Mouse (Mus musculus): Measurements from ENCODE around the gene Ccdc173. TPM values are rescaled to one million over a fixed set of nuclear protein-coding genes. Genes with fewer than 3 reads are reported as not detected.
A peak's percentile ranks its signal among the peaks of the same experiment; 100 is the strongest.
"Not testable (repeated sequence)": the region's sequence is repeated elsewhere in the genome, so short reads cannot be mapped to it uniquely, and the experiment has no call there.

Ccdc173 gene
- polyA plus RNA-seq, 1 experiment from 2014 or later = 2.0 TPM

- 80% methylated on average over 10 of the region's 10 CpGs for WGBS (ENCODE audit: insufficient replicate concordance)
- Histone ChIP-seq H3K9ac (ENCODE audit: low read depth, low read length) (no peak overlapping the region), H3K9me3 (replicated peaks; ENCODE audit: control insufficient read depth, low read length) (no peaks in the 10 kb centered on the region), H3K36me3 (ENCODE audit: control insufficient read depth, insufficient read depth, low read length) (peaks cover 14% of the 10 kb centered on the region), H3K27ac (ENCODE audit: low read depth, low read length) (0 out of 2 replicates have a peak overlapping the region, but pooled peaks have one; percentile 10), H3K4me2 (no peak overlapping the region), H3K27me3 (ENCODE audit: control insufficient read depth, insufficient read depth, low read length) (no peaks in the 10 kb centered on the region), H3K4me1 (ENCODE audit: control insufficient read depth, insufficient read depth, low read length) (peaks cover 12% of the 10 kb centered on the region), H3K4me3 (ENCODE audit: low read depth, low read length) (no peak overlapping the region)
- ATAC-seq (replicated peaks; ENCODE audit: insufficient number of reproducible peaks, low FRiP score, low TSS enrichment) = no peak
Observed at GRCm38 (mm10) chr2:69825898-69826297, 36.5 kb upstream of the Ccdc173 start.

GRCm38 (mm10) chr2:69823129-69823677 is 33.8 kb upstream of the Ccdc173 start:
- Histone ChIP-seq H3K4me1 (ENCODE audit: control insufficient read depth, insufficient read depth, low read length) (peaks cover 12% of the 10 kb centered on the region), H3K4me2 (peak overlapping the region; percentile 76), H3K9me3 (replicated peaks; ENCODE audit: control insufficient read depth, low read length) (no peaks in the 10 kb centered on the region), H3K36me3 (ENCODE audit: control insufficient read depth, insufficient read depth, low read length) (no peaks in the 10 kb centered on the region; the same call in none of the 2 replicates), H3K4me3 (ENCODE audit: low read depth, low read length) (peak overlapping the region; percentile 83), H3K27ac (ENCODE audit: low read depth, low read length) (peak overlapping the region; percentile 96), H3K9ac (ENCODE audit: low read depth, low read length) (peak overlapping the region; percentile 85), H3K27me3 (ENCODE audit: control insufficient read depth, insufficient read depth, low read length) (no peaks in the 10 kb centered on the region)
- WGBS (ENCODE audit: insufficient replicate concordance) = 3% methylated on average over 42 of the region's 45 CpGs
- ATAC-seq (replicated peaks; ENCODE audit: insufficient number of reproducible peaks, low FRiP score, low TSS enrichment) = peak; percentile 69

GRCm38 (mm10) chr2:69822361-69823128 is 33.2 kb upstream of the Ccdc173 start:
- peak; percentile 81 for ATAC-seq (replicated peaks; ENCODE audit: insufficient number of reproducible peaks, low FRiP score, low TSS enrichment)
- Histone ChIP-seq H3K27me3 (ENCODE audit: control insufficient read depth, insufficient read depth, low read length) (no peaks in the 10 kb centered on the region), H3K4me2 (peak overlapping the region; percentile 76), H3K4me1 (ENCODE audit: control insufficient read depth, insufficient read depth, low read length) (peaks cover 12% of the 10 kb centered on the region), H3K9ac (ENCODE audit: low read depth, low read length) (peak overlapping the region; percentile 85), H3K27ac (ENCODE audit: low read depth, low read length) (peak overlapping the region; percentile 96), H3K36me3 (ENCODE audit: control insufficient read depth, insufficient read depth, low read length) (no peaks in the 10 kb centered on the region; the same call in none of the 2 replicates), H3K9me3 (replicated peaks; ENCODE audit: control insufficient read depth, low read length) (no peaks in the 10 kb centered on the region), H3K4me3 (ENCODE audit: low read depth, low read length) (peak overlapping the region; percentile 83)
- under 1% methylated on average over 67 of the region's 80 CpGs for WGBS (ENCODE audit: insufficient replicate concordance)

- 4% methylated on average over 8 of the region's 8 CpGs for WGBS (ENCODE audit: insufficient replicate concordance)
- peak within 1 kb of the TSS; percentile 76 for H3K4me2 ChIP-seq
- H3K4me3 ChIP-seq (ENCODE audit: low read depth, low read length) = peak within 1 kb of the TSS; percentile 83
- peaks cover 12% of the 10 kb centered on the region for H3K4me1 ChIP-seq (ENCODE audit: control insufficient read depth, insufficient read depth, low read length)
- ATAC-seq (replicated peaks; ENCODE audit: insufficient number of reproducible peaks, low FRiP score, low TSS enrichment) = peak; percentile 39; the same call in 1 of the 2 replicates
- H3K27me3 ChIP-seq (ENCODE audit: control insufficient read depth, insufficient read depth, low read length) = no peaks in the 10 kb centered on the region
- H3K27ac ChIP-seq (ENCODE audit: low read depth, low read length) = peak within 1 kb of the TSS; percentile 96
- no peaks in the 10 kb centered on the region for H3K9me3 ChIP-seq (replicated peaks; ENCODE audit: control insufficient read depth, low read length)
- peak within 1 kb of the TSS; percentile 85 for H3K9ac ChIP-seq (ENCODE audit: low read depth, low read length)
- no peaks in the 10 kb centered on the region; the same call in none of the 2 replicates for H3K36me3 ChIP-seq (ENCODE audit: control insufficient read depth, insufficient read depth, low read length)
Observed at GRCm38 (mm10) chr2:69821711-69822110, 32.3 kb upstream of the Ccdc173 start, which contains the start of gene Klhl23. TSS of gene Klhl23 (plus strand) at chr2:69821944.

GRCm38 (mm10) chr2:69820201-69820600 is 30.8 kb upstream of the Ccdc173 start:
- ATAC-seq (replicated peaks; ENCODE audit: insufficient number of reproducible peaks, low FRiP score, low TSS enrichment) = no peak
- Histone ChIP-seq H3K4me2 (no peak overlapping the region), H3K4me3 (ENCODE audit: low read depth, low read length) (no peak overlapping the region), H3K4me1 (ENCODE audit: control insufficient read depth, insufficient read depth, low read length) (peaks cover 12% of the 10 kb centered on the region; the same call in 1 of the 2 replicates), H3K9ac (ENCODE audit: low read depth, low read length) (no peak overlapping the region), H3K9me3 (replicated peaks; ENCODE audit: control insufficient read depth, low read length) (no peaks in the 10 kb centered on the region), H3K36me3 (ENCODE audit: control insufficient read depth, insufficient read depth, low read length) (no peaks in the 10 kb centered on the region), H3K27ac (ENCODE audit: low read depth, low read length) (no peak overlapping the region), H3K27me3 (ENCODE audit: control insufficient read depth, insufficient read depth, low read length) (no peaks in the 10 kb centered on the region)
- 62% methylated on average over 1 of the region's 1 CpGs for WGBS (ENCODE audit: insufficient replicate concordance)

GRCm38 (mm10) chr2:69818350-69819085 is 29.1 kb upstream of the Ccdc173 start:
- Histone ChIP-seq H3K4me1 (ENCODE audit: control insufficient read depth, insufficient read depth, low read length) (peaks cover 5% of the 10 kb centered on the region; the same call in 1 of the 2 replicates), H3K4me3 (ENCODE audit: low read depth, low read length) (no peak overlapping the region), H3K9ac (ENCODE audit: low read depth, low read length) (no peak overlapping the region), H3K36me3 (ENCODE audit: control insufficient read depth, insufficient read depth, low read length) (no peaks in the 10 kb centered on the region), H3K4me2 (no peak overlapping the region), H3K27ac (ENCODE audit: low read depth, low read length) (no peak overlapping the region), H3K9me3 (replicated peaks; ENCODE audit: control insufficient read depth, low read length) (no peaks in the 10 kb centered on the region), H3K27me3 (ENCODE audit: control insufficient read depth, insufficient read depth, low read length) (no peaks in the 10 kb centered on the region)
- ATAC-seq (replicated peaks; ENCODE audit: insufficient number of reproducible peaks, low FRiP score, low TSS enrichment) = no peak
- 71% methylated on average over 9 of the region's 9 CpGs for WGBS (ENCODE audit: insufficient replicate concordance)

GRCm38 (mm10) chr2:69816575-69816974 is 27.2 kb upstream of the Ccdc173 start:
- no peaks in the 10 kb centered on the region for H3K9me3 ChIP-seq (replicated peaks; ENCODE audit: control insufficient read depth, low read length)
- no peak for ATAC-seq (replicated peaks; ENCODE audit: insufficient number of reproducible peaks, low FRiP score, low TSS enrichment)
- H3K27ac ChIP-seq (ENCODE audit: low read depth, low read length) = no peak overlapping the region
- H3K4me2 ChIP-seq = no peak overlapping the region
- 22% methylated on average over 5 of the region's 5 CpGs for WGBS (ENCODE audit: insufficient replicate concordance)
- H3K27me3 ChIP-seq (ENCODE audit: control insufficient read depth, insufficient read depth, low read length) = no peaks in the 10 kb centered on the region
- H3K9ac ChIP-seq (ENCODE audit: low read depth, low read length) = no peak overlapping the region
- H3K36me3 ChIP-seq (ENCODE audit: control insufficient read depth, insufficient read depth, low read length) = no peaks in the 10 kb centered on the region
- peaks cover 5% of the 10 kb centered on the region; the same call in 1 of the 2 replicates for H3K4me1 ChIP-seq (ENCODE audit: control insufficient read depth, insufficient read depth, low read length)
- no peak overlapping the region for H3K4me3 ChIP-seq (ENCODE audit: low read depth, low read length)

GRCm38 (mm10) chr2:69811349-69811748 is 22.0 kb upstream of the Ccdc173 start:
- H3K4me3 ChIP-seq (ENCODE audit: low read depth, low read length); H3K27me3 ChIP-seq (ENCODE audit: control insufficient read depth, insufficient read depth, low read length); H3K36me3 ChIP-seq (ENCODE audit: control insufficient read depth, insufficient read depth, low read length); H3K9me3 ChIP-seq (replicated peaks; ENCODE audit: control insufficient read depth, low read length); ATAC-seq (replicated peaks; ENCODE audit: insufficient number of reproducible peaks, low FRiP score, low TSS enrichment); H3K27ac ChIP-seq (ENCODE audit: low read depth, low read length); H3K9ac ChIP-seq (ENCODE audit: low read depth, low read length); H3K4me2 ChIP-seq; H3K4me1 ChIP-seq (ENCODE audit: control insufficient read depth, insufficient read depth, low read length): not testable (repeated sequence)
- WGBS (ENCODE audit: insufficient replicate concordance) = 56% methylated on average over 7 of the region's 7 CpGs

Data from heart, embryonic 11.5 days (tissue).